Mouse (Mus musculus) induced T-regulatory cell, adult 2 months (primary cell): ENCODE measurements at regions not wholly inside any gene's neighbourhood (a gene's known extent, or its start where the extent isn't known, plus 50 kb on each side); places are given as distances from the start of the nearest gene placed in this dataset.
"Not testable (repeated sequence)": the region's sequence is repeated elsewhere in the genome, so short reads cannot be mapped to it uniquely, and the experiment has no call there.

Experiments used
- DNase-seq: peaks from one replicate; pipeline ENCODE4 v3.0.0-alpha.2; 2012; ENCODE audit warnings: low read depth

- peak; percentile 8 for DNase-seq
Measured at GRCm38 (mm10) chr6:68370010-68370409, 834.4 kb upstream of the Tacstd2 start.

GRCm38 (mm10) chr6:68339846-68340245 lies 804.2 kb upstream of the Tacstd2 start:
- DNase-seq: no peak

- DNase-seq: not testable (repeated sequence)
Measured at GRCm38 (mm10) chr6:68339205-68339604, 803.6 kb upstream of the Tacstd2 start.

- DNase-seq: no peak
Measured at GRCm38 (mm10) chr6:68311409-68311808, 775.8 kb upstream of the Tacstd2 start.

- DNase-seq: no peak
Measured at GRCm38 (mm10) chr6:68302133-68302532, 766.5 kb upstream of the Tacstd2 start.

- no peak for DNase-seq
Measured at GRCm38 (mm10) chr6:68256725-68257124, 721.1 kb upstream of the Tacstd2 start.

GRCm38 (mm10) chr6:68256151-68256550 lies 720.6 kb upstream of the Tacstd2 start:
- DNase-seq: no peak

GRCm38 (mm10) chr6:68252730-68253129 lies 717.1 kb upstream of the Tacstd2 start:
- no peak for DNase-seq

GRCm38 (mm10) chr6:68251320-68251719 lies 715.7 kb upstream of the Tacstd2 start:
- DNase-seq: not testable (repeated sequence)

- not testable (repeated sequence) for DNase-seq
Measured at GRCm38 (mm10) chr6:68250392-68250791, 714.8 kb upstream of the Tacstd2 start.

- DNase-seq: not testable (repeated sequence)
Measured at GRCm38 (mm10) chr6:68249259-68249658, 713.7 kb upstream of the Tacstd2 start.

- DNase-seq: not testable (repeated sequence)
Measured at GRCm38 (mm10) chr6:68248018-68248533, 712.5 kb upstream of the Tacstd2 start.

GRCm38 (mm10) chr6:68242749-68243148 lies 707.2 kb upstream of the Tacstd2 start:
- not testable (repeated sequence) for DNase-seq

- DNase-seq: no peak
Measured at GRCm38 (mm10) chr6:68219685-68220084, 684.1 kb upstream of the Tacstd2 start.

- peak; percentile 36 for DNase-seq
Measured at GRCm38 (mm10) chr6:68201448-68201847, 665.9 kb upstream of the Tacstd2 start.

GRCm38 (mm10) chr6:68198031-68198430 lies 662.4 kb upstream of the Tacstd2 start:
- DNase-seq: no peak

- DNase-seq: no peak
Measured at GRCm38 (mm10) chr6:68164792-68165191, 629.2 kb upstream of the Tacstd2 start.

GRCm38 (mm10) chr6:68164111-68164510 lies 628.5 kb upstream of the Tacstd2 start:
- not testable (repeated sequence) for DNase-seq

GRCm38 (mm10) chr6:68151569-68151968 lies 616.0 kb upstream of the Tacstd2 start:
- no peak for DNase-seq

- no peak for DNase-seq
Measured at GRCm38 (mm10) chr6:68102481-68102880, 566.9 kb upstream of the Tacstd2 start.
